ENCODE assay signal across 19 mouse cellular contexts in the genomic region with DNA sequence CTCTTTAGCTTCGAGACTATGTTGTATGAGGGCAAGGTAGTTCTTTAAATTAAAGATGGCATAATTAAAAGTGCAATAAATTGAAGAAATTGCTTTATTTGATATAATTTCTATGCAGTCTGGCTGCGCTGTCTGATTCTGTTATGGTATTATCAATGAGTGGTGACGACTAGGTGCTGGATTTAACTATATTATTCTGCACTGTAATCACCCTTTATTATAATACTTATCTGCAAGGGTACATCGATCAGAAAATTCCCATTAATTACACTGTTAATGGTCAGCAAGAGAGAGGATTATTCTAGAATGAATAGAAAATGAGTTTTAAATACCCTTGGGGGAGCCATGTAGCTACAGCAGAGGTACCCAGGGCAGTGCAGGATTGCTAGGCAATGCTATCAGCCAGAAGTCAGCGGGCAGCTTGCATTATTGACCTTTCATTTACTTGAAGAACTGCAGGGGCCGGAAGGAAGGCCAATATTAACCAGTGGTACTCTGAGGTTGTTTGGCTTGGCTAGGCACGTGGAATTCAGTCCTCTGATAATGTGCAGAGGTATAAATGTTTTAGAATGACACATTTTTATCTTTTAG.
DNase-seq lines count a peak whose midpoint lies in the region; ATAC-seq lines count a peak whose summit lies in the region.
"Had no signal": no experiment of that assay in that cellular context is flagged by ENCODE, and none has a peak within 500 bp of the region (broad histone marks: within the 10 kb centered on the region; RNA-seq: fewer than 3 reads in every experiment).

No protein-coding gene starts in this region.

- peak; percentile 72 for ATAC-seq in hindbrain, embryonic 11.5 days (ENCODE audit: low FRiP score)
- no peak for ATAC-seq in hindbrain, embryonic 13.5 days (ENCODE audit: low FRiP score)
- peak; percentile 52 for ATAC-seq in neural tube, embryonic 11.5 days (ENCODE audit: insufficient read depth, low FRiP score, low TSS enrichment)
- ATAC-seq in midbrain, embryonic 13.5 days, result peak; percentile 86
- 0 out of 2 replicates have a peak, but pooled peaks have one; percentile 28 for ATAC-seq in neural tube, embryonic 15.5 days (ENCODE audit: low FRiP score)
- ATAC-seq: intestine, embryonic 16.5 days had no signal

- H3K4me1 ChIP-seq in hindbrain, embryonic 11.5 days (replicated peaks; ENCODE audit: control insufficient read depth, insufficient read depth, low read length), result no peaks in the 10 kb centered on the region
- H3K4me1 ChIP-seq in hindbrain, embryonic 13.5 days (replicated peaks), result peaks cover 10% of the 10 kb centered on the region
- no peaks in the 10 kb centered on the region for H3K4me1 ChIP-seq in neural tube, embryonic 11.5 days (ENCODE audit: control insufficient read depth, insufficient read depth, low read length)
- peaks cover 16% of the 10 kb centered on the region for H3K4me1 ChIP-seq in midbrain, embryonic 13.5 days (replicated peaks)
- H3K4me1 ChIP-seq in neural tube, embryonic 15.5 days, result 0 out of 2 replicates have a peak, but pooled peaks cover 4% of the 10 kb centered on the region
- H3K4me1 ChIP-seq: embryonic facial prominence, embryonic 10.5 days; kidney, embryonic 15.5 days; limb, embryonic 12.5 days; liver, embryonic 13.5 days had no signal

- no peak overlapping the region for H3K9ac ChIP-seq in hindbrain, embryonic 11.5 days (ENCODE audit: low read depth, low read length)
- H3K9ac ChIP-seq in hindbrain, embryonic 13.5 days, result no peak overlapping the region
- H3K9ac ChIP-seq in neural tube, embryonic 11.5 days (ENCODE audit: low read length), result no peak overlapping the region
- no peak overlapping the region for H3K9ac ChIP-seq in midbrain, embryonic 13.5 days (replicated peaks)
- H3K9ac ChIP-seq in neural tube, embryonic 15.5 days (replicated peaks), result no peak overlapping the region
- H3K9ac ChIP-seq: kidney, embryonic 15.5 days; limb, embryonic 12.5 days; liver, embryonic 13.5 days; lung, embryonic 14.5 days had no signal

- 58% methylated on average over 7 of the region's 7 CpGs for WGBS in hindbrain, embryonic 11.5 days
- WGBS in hindbrain, embryonic 13.5 days, result 44% methylated on average over 7 of the region's 7 CpGs
- 68% methylated on average over 7 of the region's 7 CpGs for WGBS in neural tube, embryonic 11.5 days
- WGBS in midbrain, embryonic 13.5 days, result 44% methylated on average over 7 of the region's 7 CpGs
- WGBS in neural tube, embryonic 15.5 days, result 39% methylated on average over 7 of the region's 7 CpGs

- no peaks in the 10 kb centered on the region for H3K27me3 ChIP-seq in hindbrain, embryonic 11.5 days (ENCODE audit: control insufficient read depth, insufficient read depth, low read length)
- no peaks in the 10 kb centered on the region for H3K27me3 ChIP-seq in hindbrain, embryonic 13.5 days
- H3K27me3 ChIP-seq in neural tube, embryonic 11.5 days (ENCODE audit: control insufficient read depth, insufficient read depth, low read length), result no peaks in the 10 kb centered on the region
- H3K27me3 ChIP-seq in midbrain, embryonic 13.5 days, result no peaks in the 10 kb centered on the region
- no peaks in the 10 kb centered on the region for H3K27me3 ChIP-seq in neural tube, embryonic 15.5 days (replicated peaks)
- H3K27me3 ChIP-seq: kidney, embryonic 15.5 days; limb, embryonic 12.5 days; liver, embryonic 13.5 days had no signal

- H3K4me3 ChIP-seq in hindbrain, embryonic 11.5 days (ENCODE audit: low read depth, low read length), result no peak overlapping the region
- no peak overlapping the region for H3K4me3 ChIP-seq in hindbrain, embryonic 13.5 days
- no peak overlapping the region for H3K4me3 ChIP-seq in neural tube, embryonic 11.5 days (ENCODE audit: low read depth, low read length)
- H3K4me3 ChIP-seq in midbrain, embryonic 13.5 days (replicated peaks), result no peak overlapping the region
- H3K4me3 ChIP-seq in neural tube, embryonic 15.5 days (replicated peaks), result no peak overlapping the region
- H3K4me3 ChIP-seq: embryonic facial prominence, embryonic 10.5 days; heart, adult 2 months; kidney, embryonic 15.5 days; limb, embryonic 12.5 days; liver, embryonic 13.5 days had no signal

- no peaks in the 10 kb centered on the region for H3K9me3 ChIP-seq in hindbrain, embryonic 11.5 days (ENCODE audit: control insufficient read depth, low read length)
- H3K9me3 ChIP-seq in hindbrain, embryonic 13.5 days, result no peaks in the 10 kb centered on the region
- H3K9me3 ChIP-seq in neural tube, embryonic 11.5 days (ENCODE audit: control insufficient read depth, low read length), result no peaks in the 10 kb centered on the region
- no peaks in the 10 kb centered on the region for H3K9me3 ChIP-seq in midbrain, embryonic 13.5 days
- no peaks in the 10 kb centered on the region for H3K9me3 ChIP-seq in neural tube, embryonic 15.5 days (replicated peaks)
- H3K9me3 ChIP-seq: embryonic facial prominence, embryonic 10.5 days; kidney, embryonic 15.5 days; limb, embryonic 12.5 days; liver, embryonic 13.5 days had no signal

- no peaks in the 10 kb centered on the region for H3K36me3 ChIP-seq in hindbrain, embryonic 11.5 days (ENCODE audit: control insufficient read depth, insufficient read depth, low read length)
- H3K36me3 ChIP-seq in hindbrain, embryonic 13.5 days, result no peaks in the 10 kb centered on the region
- H3K36me3 ChIP-seq in neural tube, embryonic 11.5 days (ENCODE audit: control insufficient read depth, insufficient read depth, low read length), result no peaks in the 10 kb centered on the region
- H3K36me3 ChIP-seq in midbrain, embryonic 13.5 days, result no peaks in the 10 kb centered on the region
- H3K36me3 ChIP-seq in neural tube, embryonic 15.5 days, result no peaks in the 10 kb centered on the region
- H3K36me3 ChIP-seq: embryonic facial prominence, embryonic 10.5 days; kidney, embryonic 15.5 days; limb, embryonic 12.5 days; liver, embryonic 13.5 days had no signal

- H3K27ac ChIP-seq in hindbrain, embryonic 11.5 days (ENCODE audit: low read depth, low read length), result no peak overlapping the region
- no peak overlapping the region for H3K27ac ChIP-seq in hindbrain, embryonic 13.5 days
- no peak overlapping the region for H3K27ac ChIP-seq in neural tube, embryonic 11.5 days (ENCODE audit: low read depth, low read length)
- H3K27ac ChIP-seq in midbrain, embryonic 13.5 days, result 0 out of 2 replicates have a peak overlapping the region, but pooled peaks have one; percentile 25
- H3K27ac ChIP-seq in neural tube, embryonic 15.5 days (replicated peaks), result no peak overlapping the region
- H3K27ac ChIP-seq: embryonic facial prominence, embryonic 10.5 days; heart, adult 2 months; kidney, embryonic 15.5 days; limb, embryonic 12.5 days; liver, embryonic 13.5 days had no signal

- peak; percentile 18 for DNase-seq in hindbrain, embryonic 11.5 days (ENCODE audit: low spot score)
- DNase-seq in neural tube, embryonic 11.5 days (ENCODE audit: low spot score), result no peak
- DNase-seq in neural tube, embryonic 10.5 days (ENCODE audit: extremely low spot score, low spot score), result no peak
- no peak for DNase-seq in kidney, postnatal 4 days
- DNase-seq: cerebellum, adult 9-10 months; gastrocnemius, postnatal 25 days; heart, adult 2 months; heart, postnatal 4 days; liver, embryonic 13.5 days; lung, embryonic 14.5 days; lung, postnatal 36 days; right cerebral cortex, postnatal 25 days had no signal

- H3K4me2 ChIP-seq in hindbrain, embryonic 11.5 days (replicated peaks; ENCODE audit: low read depth, low read length), result no peak overlapping the region
- H3K4me2 ChIP-seq in hindbrain, embryonic 13.5 days, result no peak overlapping the region
- no peak overlapping the region for H3K4me2 ChIP-seq in neural tube, embryonic 11.5 days (ENCODE audit: low read depth)
- H3K4me2 ChIP-seq in midbrain, embryonic 13.5 days (replicated peaks), result no peak overlapping the region
- no peak overlapping the region for H3K4me2 ChIP-seq in neural tube, embryonic 15.5 days
- H3K4me2 ChIP-seq: kidney, embryonic 15.5 days; limb, embryonic 12.5 days; liver, embryonic 13.5 days; lung, embryonic 14.5 days had no signal
